Mouse (Mus musculus): ENCODE measurements at regions not wholly inside any gene's neighbourhood (a gene's known extent, or its start where the extent isn't known, plus 50 kb on each side); places are given as distances from the start of the nearest gene placed in this dataset.

GRCm38 (mm10) chr7:123747986-123748385, 234.7 kb upstream of the Hs3st4 start:
- no peak for TF ChIP-seq POLR2A (IDR thresholded peaks at IDR 0.05; ENCODE audit: borderline replicate concordance, extremely low read depth, insufficient read depth, insufficient read length, poor library complexity, severe bottlenecking)
- no peak for TF ChIP-seq CTCF (IDR thresholded peaks at IDR 0.05; ENCODE audit: borderline replicate concordance, extremely low read depth, insufficient read depth, insufficient read length)
